Mouse (Mus musculus) neural tube, embryonic 12.5 days (tissue): ENCODE results near the gene Gm15155. TPM values are rescaled to one million over a fixed set of nuclear protein-coding genes. Genes with fewer than 3 reads are reported as not detected.
A peak's percentile ranks its signal among the peaks of the same experiment; 100 is the strongest.
"Not testable (repeated sequence)": the region's sequence is repeated elsewhere in the genome, so short reads cannot be mapped to it uniquely, and the experiment has no call there.

Experiments
- ATAC-seq: fragments of 200-750 bp; cut with Nextera tagmentation; 2 replicates; pipeline ENCODE4 v1.8.0; 2017; ENCODE audit warnings: low read depth, mild to moderate bottlenecking, moderate TSS enrichment, moderate library complexity; ENCODE audit not compliant: low FRiP score
- H3K27ac ChIP-seq: fragments of 300-500 bp; sonication (generic); 2 replicates; pipeline ENCODE4 v1.5.1; 2016
- H3K27me3 ChIP-seq: fragments of 300-500 bp; sonication (generic); replicated peaks from 2 replicates; pipeline ENCODE4 v1.6.1; 2016; ENCODE audit warnings: mild to moderate bottlenecking
- H3K36me3 ChIP-seq: fragments of 300-500 bp; sonication (generic); 2 replicates; pipeline ENCODE4 v1.6.1; 2016; ENCODE audit warnings: mild to moderate bottlenecking
- H3K4me1 ChIP-seq: fragments of 300-500 bp; sonication (generic); 2 replicates; pipeline ENCODE4 v1.6.1; 2016
- H3K4me2 ChIP-seq: fragments of 300-500 bp; sonication (generic); replicated peaks from 2 replicates; pipeline ENCODE4 v1.6.1; 2016; ENCODE audit warnings: mild to moderate bottlenecking
- H3K4me3 ChIP-seq: fragments of 300-500 bp; sonication (generic); 2 replicates; pipeline ENCODE4 v1.5.1; 2016
- H3K9ac ChIP-seq: fragments of 300-500 bp; sonication (generic); 2 replicates; pipeline ENCODE4 v1.6.1; 2016; ENCODE audit warnings: mild to moderate bottlenecking
- H3K9me3 ChIP-seq: fragments of 300-500 bp; sonication (generic); 2 replicates; pipeline ENCODE4 v1.6.1; 2016; ENCODE audit warnings: mild to moderate bottlenecking
- whole genome bisulfite sequencing: fragments of 180-500 bp; shearing (Covaris S2); methylation state at CpG from one replicate; pipeline ENCODE4 v1.1.7; 2016; 5-methylcytosine and 5-hydroxymethylcytosine counted together
- polyA plus RNA-seq: library from polyadenylated mRNA; unstranded; fragments of >200 nt; fragmentation: Nextera tagmentation; extraction: Ambion mirVana; gene quantifications from 2 replicates; pipeline ENCODE4 v1.2.1, GENCODE M21; 2016

Gm15155 gene
- polyA plus RNA-seq, 1 experiment from 2014 or later: not detected

DNA sequence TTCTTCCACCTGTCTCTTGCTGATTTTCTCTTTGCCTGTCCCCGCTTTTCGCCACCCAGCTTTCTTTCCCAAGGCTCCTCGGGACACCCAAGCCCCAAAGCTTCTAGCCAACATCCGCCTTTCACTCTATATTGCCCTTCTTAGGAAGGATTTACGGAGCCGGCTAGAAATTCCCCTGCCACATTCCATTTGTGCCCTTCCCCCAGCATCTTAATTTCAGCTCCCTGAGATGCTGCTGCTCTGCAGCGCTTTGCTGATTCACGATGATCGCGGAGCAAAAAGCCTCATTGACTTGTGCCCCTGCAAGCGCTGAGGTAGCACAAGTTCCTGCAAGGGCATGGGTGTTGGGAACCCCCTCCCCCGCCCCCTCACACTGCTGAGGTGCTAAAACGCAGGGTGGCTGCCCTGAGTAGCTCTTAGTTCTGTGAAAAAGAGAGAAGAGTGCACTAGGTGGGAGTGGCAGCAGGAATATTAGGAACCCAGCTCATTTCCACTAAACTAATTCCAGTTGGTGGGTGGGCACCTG, 1.2 kb downstream of the Gm15155 start:
- H3K9ac ChIP-seq: no peak overlapping the region
- H3K4me3 ChIP-seq: no peak overlapping the region
- no peak for ATAC-seq
- peaks cover 29% of the 10 kb centered on the region for H3K27me3 ChIP-seq
- H3K36me3 ChIP-seq: no peaks in the 10 kb centered on the region
- 14% methylated on average over 13 of the region's 13 CpGs for WGBS
- H3K4me1 ChIP-seq: no peaks in the 10 kb centered on the region
- no peaks in the 10 kb centered on the region for H3K9me3 ChIP-seq
- H3K27ac ChIP-seq: no peak overlapping the region
- H3K4me2 ChIP-seq: peak overlapping the region; percentile 39

DNA sequence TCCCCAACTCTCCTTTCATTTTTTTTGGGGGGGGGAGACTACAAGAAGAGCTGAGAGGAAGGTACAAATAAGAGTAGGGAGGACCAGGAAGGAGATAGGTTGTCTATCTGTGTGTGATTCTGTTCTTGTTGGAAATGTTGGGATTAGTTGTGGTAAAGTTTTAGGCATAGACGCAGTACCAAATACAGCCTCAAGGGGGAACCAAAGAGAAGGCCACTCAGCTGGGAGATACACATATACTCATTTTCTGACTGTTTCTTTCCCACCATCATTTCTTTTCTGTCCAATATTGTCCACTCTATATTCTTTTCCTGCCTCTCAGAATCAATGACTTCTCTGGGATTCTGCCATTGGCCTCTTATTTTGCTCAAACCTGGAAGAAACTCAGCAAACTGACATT, 19.4 kb downstream of the Gm15155 start:
- Histone ChIP-seq H3K4me2 (no peak overlapping the region), H3K27me3 (no peaks in the 10 kb centered on the region), H3K4me3 (no peak overlapping the region), H3K9me3 (no peaks in the 10 kb centered on the region), H3K36me3 (no peaks in the 10 kb centered on the region), H3K9ac (no peak overlapping the region), H3K27ac (no peak overlapping the region), H3K4me1 (no peaks in the 10 kb centered on the region)
- no peak for ATAC-seq
- 20% methylated on average over 1 of the region's 1 CpGs for WGBS

DNA sequence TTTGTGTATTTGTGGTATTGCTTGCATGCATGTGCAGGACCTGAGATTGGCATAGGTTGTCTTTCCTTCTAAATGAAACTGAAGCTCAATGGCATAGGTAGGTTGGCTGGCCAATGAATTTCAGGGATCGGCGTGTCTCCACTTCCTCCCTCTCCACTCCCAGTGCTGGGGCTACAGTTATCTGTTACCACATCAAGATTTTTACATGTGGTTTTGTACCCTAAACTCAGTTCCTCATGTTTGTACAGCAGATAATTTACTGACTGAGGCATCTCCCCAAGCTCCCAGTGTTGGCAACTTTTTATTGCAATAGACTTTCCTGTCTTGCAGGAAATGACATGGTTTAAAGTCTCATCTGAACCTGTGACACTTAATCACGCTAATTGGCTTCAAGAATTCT, 21.4 kb downstream of the Gm15155 start:
- no peaks in the 10 kb centered on the region for H3K27me3 ChIP-seq
- no peak overlapping the region for H3K4me3 ChIP-seq
- H3K36me3 ChIP-seq: no peaks in the 10 kb centered on the region
- H3K4me2 ChIP-seq: no peak overlapping the region
- H3K27ac ChIP-seq: no peak overlapping the region
- H3K4me1 ChIP-seq: no peaks in the 10 kb centered on the region
- 94% methylated on average over 3 of the region's 3 CpGs for WGBS
- ATAC-seq: no peak
- no peaks in the 10 kb centered on the region for H3K9me3 ChIP-seq
- H3K9ac ChIP-seq: no peak overlapping the region

DNA sequence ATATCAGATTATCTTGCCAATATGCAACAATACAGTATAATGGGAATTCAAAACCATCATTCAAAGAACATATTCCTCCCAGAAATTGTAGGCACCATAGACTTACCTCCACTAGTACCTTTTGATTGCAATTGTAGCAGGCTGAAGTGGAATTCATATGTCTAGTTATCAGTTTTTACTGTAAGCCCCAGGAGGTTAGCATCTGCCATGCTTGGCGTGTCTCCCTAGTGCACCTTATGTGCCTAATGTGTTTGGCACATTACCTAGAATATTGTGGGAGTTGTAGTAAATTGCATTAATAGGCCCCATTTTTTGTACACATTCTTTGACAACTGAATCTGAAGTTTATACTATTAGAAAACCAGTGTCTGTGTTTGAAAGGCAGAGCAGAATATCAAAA, 33.4 kb downstream of the Gm15155 start:
- Histone ChIP-seq H3K36me3 (no peaks in the 10 kb centered on the region), H3K4me1 (no peaks in the 10 kb centered on the region), H3K27me3 (no peaks in the 10 kb centered on the region), H3K27ac (no peak overlapping the region), H3K4me3 (no peak overlapping the region), H3K9me3 (no peaks in the 10 kb centered on the region), H3K9ac (no peak overlapping the region), H3K4me2 (no peak overlapping the region)
- WGBS: 79% methylated on average over 1 of the region's 1 CpGs
- ATAC-seq: no peak

DNA sequence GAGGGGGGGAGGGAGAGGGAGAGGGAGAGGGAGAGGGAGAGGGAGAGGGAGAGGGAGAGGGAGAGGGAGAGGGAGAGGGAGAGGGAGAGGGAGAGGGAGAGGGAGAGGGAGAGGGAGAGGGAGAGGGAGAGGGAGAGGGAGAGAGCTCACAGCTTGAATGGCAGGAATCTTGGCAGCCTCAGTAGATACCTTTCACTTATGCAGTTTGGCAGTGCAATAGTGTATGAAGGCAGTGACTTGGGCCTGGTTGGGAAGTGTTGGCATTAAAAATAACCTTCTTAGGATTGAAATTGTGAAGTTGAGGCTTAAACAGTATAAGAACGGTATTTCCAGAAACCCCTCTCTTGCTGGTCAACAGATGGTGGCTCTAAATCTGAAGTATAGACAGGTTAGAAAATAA, 65.9 kb downstream of the Gm15155 start:
- H3K9me3 ChIP-seq, H3K36me3 ChIP-seq, ATAC-seq, H3K4me2 ChIP-seq, H3K27me3 ChIP-seq, H3K27ac ChIP-seq, H3K9ac ChIP-seq, H3K4me3 ChIP-seq, H3K4me1 ChIP-seq: not testable (repeated sequence)
- WGBS: 90% methylated on average over 1 of the region's 1 CpGs

GRCm38 (mm10) chrX:155724157-155724556, 99.6 kb downstream of the Gm15155 start:
- 83% methylated on average over 3 of the region's 3 CpGs for WGBS
- no peaks in the 10 kb centered on the region for H3K36me3 ChIP-seq
- no peak overlapping the region for H3K9ac ChIP-seq
- H3K27me3 ChIP-seq: no peaks in the 10 kb centered on the region
- no peak overlapping the region for H3K4me2 ChIP-seq
- no peak for ATAC-seq
- no peaks in the 10 kb centered on the region for H3K9me3 ChIP-seq
- no peak overlapping the region for H3K4me3 ChIP-seq
- no peak overlapping the region for H3K27ac ChIP-seq
- H3K4me1 ChIP-seq: no peaks in the 10 kb centered on the region

GRCm38 (mm10) chrX:155728387-155728786, 103.8 kb downstream of the Gm15155 start:
- Histone ChIP-seq H3K9ac (no peak overlapping the region), H3K27ac (no peak overlapping the region), H3K4me3 (no peak overlapping the region), H3K27me3 (no peaks in the 10 kb centered on the region), H3K36me3 (no peaks in the 10 kb centered on the region), H3K4me2 (no peak overlapping the region), H3K9me3 (no peaks in the 10 kb centered on the region), H3K4me1 (no peaks in the 10 kb centered on the region)
- WGBS: 84% methylated on average over 1 of the region's 1 CpGs
- no peak for ATAC-seq

DNA sequence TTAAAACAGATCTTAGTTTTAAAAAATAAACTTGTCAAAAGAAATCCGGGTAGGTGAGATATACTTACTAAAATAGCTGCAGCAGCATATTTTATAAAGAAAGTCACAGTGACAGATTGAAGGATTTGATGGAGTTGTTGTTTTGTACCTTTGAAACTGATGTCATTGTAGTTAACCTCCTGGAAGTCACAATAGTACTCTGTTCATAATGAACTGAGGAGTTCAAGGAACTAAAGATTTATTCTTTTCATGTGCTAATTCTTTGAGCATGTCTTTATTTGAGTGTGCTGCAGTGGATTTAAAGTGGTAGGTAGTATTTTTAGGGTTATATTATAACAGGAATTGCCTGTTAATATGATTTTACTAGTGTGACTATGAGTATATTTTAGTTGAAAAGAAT, 263.6 kb downstream of the Gm15155 start:
- H3K9me3 ChIP-seq: no peaks in the 10 kb centered on the region
- no peak overlapping the region for H3K4me3 ChIP-seq
- H3K27ac ChIP-seq: no peak overlapping the region
- no peaks in the 10 kb centered on the region for H3K4me1 ChIP-seq
- no peak for ATAC-seq
- no peak overlapping the region for H3K4me2 ChIP-seq
- H3K9ac ChIP-seq: no peak overlapping the region
- H3K27me3 ChIP-seq: no peaks in the 10 kb centered on the region
- 44% methylated on average over 1 of the region's 1 CpGs for WGBS
- no peaks in the 10 kb centered on the region for H3K36me3 ChIP-seq

DNA sequence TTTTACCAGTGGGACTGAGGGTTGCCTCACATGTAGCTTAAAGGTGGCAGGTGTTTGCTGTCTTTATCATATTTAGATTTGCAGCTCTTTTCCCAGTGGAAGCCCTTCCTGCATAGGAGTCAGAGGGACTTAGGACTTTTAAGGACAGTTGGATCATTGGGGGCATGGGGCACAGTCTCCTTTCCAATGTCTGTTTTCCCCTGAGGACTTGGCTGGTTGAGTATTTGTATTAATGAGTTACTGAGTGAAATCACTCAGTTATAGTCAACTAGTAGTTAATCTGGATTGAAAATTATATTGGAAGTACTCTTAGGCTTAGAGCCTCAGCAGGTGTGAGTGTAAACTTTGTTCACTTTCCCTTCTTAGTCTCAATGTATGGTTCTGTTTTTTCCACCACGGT, 275.5 kb downstream of the Gm15155 start:
- no peak for ATAC-seq
- H3K9ac ChIP-seq: no peak overlapping the region
- H3K4me2 ChIP-seq: no peak overlapping the region
- 73% methylated on average over 1 of the region's 1 CpGs for WGBS
- no peaks in the 10 kb centered on the region for H3K4me1 ChIP-seq
- no peak overlapping the region for H3K4me3 ChIP-seq
- H3K27ac ChIP-seq: no peak overlapping the region
- H3K27me3 ChIP-seq: no peaks in the 10 kb centered on the region
- no peaks in the 10 kb centered on the region for H3K36me3 ChIP-seq
- H3K9me3 ChIP-seq: no peaks in the 10 kb centered on the region

GRCm38 (mm10) chrX:155901742-155902141, 277.2 kb downstream of the Gm15155 start:
- ATAC-seq: no peak
- Histone ChIP-seq H3K9me3 (no peaks in the 10 kb centered on the region), H3K4me3 (no peak overlapping the region), H3K36me3 (no peaks in the 10 kb centered on the region), H3K27ac (no peak overlapping the region), H3K9ac (no peak overlapping the region), H3K4me1 (no peaks in the 10 kb centered on the region), H3K4me2 (no peak overlapping the region), H3K27me3 (no peaks in the 10 kb centered on the region)

DNA sequence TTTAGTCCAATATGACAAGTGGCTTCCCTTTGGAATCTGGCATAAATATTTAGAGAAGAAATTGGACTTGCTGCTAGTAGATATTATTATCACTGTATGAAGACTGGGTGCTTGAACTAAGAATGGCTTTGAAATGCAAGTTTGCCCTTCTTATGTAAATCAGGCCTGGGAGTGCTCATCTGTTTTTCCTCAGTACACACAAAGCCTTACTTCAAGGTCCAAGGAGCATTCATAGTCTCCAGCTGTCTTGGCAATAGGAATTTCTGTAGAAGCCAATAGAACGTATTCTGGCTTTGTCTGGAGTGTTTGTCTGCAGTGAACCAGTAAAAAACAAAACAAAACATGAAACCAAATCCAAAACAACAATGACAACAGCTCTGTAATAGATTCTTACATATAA, 278.6 kb downstream of the Gm15155 start:
- no peak for ATAC-seq
- H3K9ac ChIP-seq: no peak overlapping the region

GRCm38 (mm10) chrX:156009756-156010155, 385.2 kb downstream of the Gm15155 start:
- Histone ChIP-seq H3K36me3 (no peaks in the 10 kb centered on the region), H3K27me3 (no peaks in the 10 kb centered on the region), H3K27ac (no peak overlapping the region), H3K4me2 (no peak overlapping the region), H3K4me3 (no peak overlapping the region), H3K9ac (no peak overlapping the region), H3K9me3 (no peaks in the 10 kb centered on the region), H3K4me1 (no peaks in the 10 kb centered on the region)
- ATAC-seq: no peak
- 90% methylated on average over 1 of the region's 1 CpGs for WGBS

More for the DNA sequence above, 278.6 kb downstream of the Gm15155 start:
- WGBS: 30% methylated on average over 1 of the region's 1 CpGs
- Histone ChIP-seq H3K4me1 (no peaks in the 10 kb centered on the region), H3K36me3 (no peaks in the 10 kb centered on the region), H3K27me3 (no peaks in the 10 kb centered on the region), H3K9me3 (no peaks in the 10 kb centered on the region), H3K4me2 (no peak overlapping the region), H3K4me3 (no peak overlapping the region), H3K27ac (no peak overlapping the region)

GRCm38 (mm10) chrX:156155776-156156175, 531.2 kb downstream of the Gm15155 start:
- H3K9me3 ChIP-seq: no peaks in the 10 kb centered on the region
- no peak overlapping the region for H3K27ac ChIP-seq
- H3K36me3 ChIP-seq: no peaks in the 10 kb centered on the region
- no peak for ATAC-seq
- no peak overlapping the region for H3K4me2 ChIP-seq
- no peak overlapping the region for H3K4me3 ChIP-seq
- H3K9ac ChIP-seq: no peak overlapping the region
- H3K4me1 ChIP-seq: no peaks in the 10 kb centered on the region
- 79% methylated on average over 2 of the region's 2 CpGs for WGBS
- H3K27me3 ChIP-seq: no peaks in the 10 kb centered on the region
